Mouse (Mus musculus): ENCODE data around the gene Ppcdc. TPM values are rescaled to one million over a fixed set of nuclear protein-coding genes. Genes with fewer than 3 reads are reported as not detected.
"Not testable (repeated sequence)": the region's sequence is repeated elsewhere in the genome, so short reads cannot be mapped to it uniquely, and the experiment has no call there.

Ppcdc gene
- polyA plus RNA-seq, 1 experiment from 2014 or later = 20.3 TPM

DNA sequence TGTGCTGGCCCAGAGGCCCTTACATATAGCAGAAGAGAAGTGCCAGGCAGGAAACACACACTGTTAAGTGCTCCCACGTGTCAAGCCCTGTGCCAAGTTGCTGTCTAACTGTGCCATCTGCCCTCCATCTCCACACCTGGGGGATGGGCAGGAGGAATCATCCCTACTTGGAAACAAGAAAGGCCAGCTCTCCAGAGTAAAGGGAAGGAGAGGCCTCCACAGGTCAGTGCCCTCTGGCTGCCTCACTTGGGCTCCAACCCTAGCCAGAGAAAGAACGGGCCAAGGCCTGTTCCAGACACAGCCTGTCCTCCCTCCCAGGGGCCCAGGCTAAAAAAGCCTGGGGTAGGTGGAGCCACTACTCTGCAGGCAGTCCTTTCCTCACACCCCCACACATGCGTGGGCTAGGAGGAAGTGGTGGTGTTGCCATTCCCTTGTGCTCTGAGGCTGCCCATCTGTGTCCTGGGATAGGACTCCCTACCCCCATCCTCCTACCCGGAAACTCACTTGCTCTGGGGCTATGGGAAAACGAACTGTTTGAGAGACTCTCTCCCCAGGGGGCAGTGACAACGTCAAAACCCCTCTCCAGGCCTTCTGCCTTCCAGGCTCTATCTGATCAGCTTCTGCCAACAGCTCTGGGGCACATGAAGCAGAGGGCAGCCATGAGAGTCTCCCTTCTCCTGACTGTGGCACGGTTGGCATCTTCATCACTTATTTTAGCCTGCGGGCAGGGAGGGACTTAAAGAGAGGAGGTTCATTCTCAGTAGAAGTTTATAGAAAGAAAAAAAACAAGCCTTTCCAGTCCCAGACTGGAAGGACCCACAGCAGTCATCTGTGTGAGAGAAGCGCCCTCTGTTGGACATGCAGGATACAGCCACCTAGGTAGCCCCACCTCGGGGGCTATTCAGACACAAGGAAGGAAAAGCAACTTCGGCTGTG is 6.6 kb downstream of the Ppcdc start:
- Histone ChIP-seq H3K9me3 (ENCODE audit: control insufficient read depth, low read length) (no peaks in the 10 kb centered on the region), H3K27ac (ENCODE audit: low read depth, low read length) (no peak overlapping the region), H3K27me3 (ENCODE audit: control insufficient read depth, insufficient read depth, low read length) (no peaks in the 10 kb centered on the region), H3K4me2 (ENCODE audit: low read depth, low read length) (no peak overlapping the region), H3K36me3 (ENCODE audit: control insufficient read depth, insufficient read depth, low read length) (no peaks in the 10 kb centered on the region), H3K4me1 (ENCODE audit: control insufficient read depth, insufficient read depth, low read length) (peaks cover 11% of the 10 kb centered on the region; the same call in 1 of the 2 replicates), H3K9ac (replicated peaks; ENCODE audit: low read depth, low read length) (0 out of 2 replicates have a peak overlapping the region, but pooled peaks have one; percentile 13), H3K4me3 (ENCODE audit: low read depth, low read length) (no peak overlapping the region)
- ATAC-seq (ENCODE audit: low read depth) = peak; percentile 57; the same call in 1 of the 2 replicates
- WGBS = 16% methylated on average over 11 of the region's 11 CpGs

DNA sequence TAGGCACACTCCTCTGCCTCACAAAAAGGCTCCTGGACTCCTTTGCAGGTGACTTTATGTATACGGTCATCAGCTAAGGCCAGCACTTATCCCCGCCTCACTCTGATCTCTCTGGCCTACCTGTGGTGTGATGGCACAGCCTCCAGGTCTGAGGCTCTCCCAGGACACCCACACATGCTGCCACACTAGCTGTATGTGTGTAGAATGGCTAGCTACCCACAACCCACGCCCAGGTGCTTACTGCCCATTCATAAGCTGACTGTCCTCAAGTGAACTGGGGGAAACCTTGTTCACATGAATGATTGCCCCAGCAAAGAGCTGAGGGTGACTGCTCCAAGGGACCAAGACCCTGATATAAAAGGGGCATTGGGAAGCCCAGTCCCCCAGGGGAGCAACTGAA is 7.4 kb downstream of the Ppcdc start:
- 82% methylated on average over 3 of the region's 3 CpGs for whole genome bisulfite sequencing
- ATAC-seq (ENCODE audit: low read depth) = no peak; the same call in 1 of the 2 replicates
- Histone ChIP-seq H3K4me1 (ENCODE audit: control insufficient read depth, insufficient read depth, low read length) (peaks cover 11% of the 10 kb centered on the region; the same call in 1 of the 2 replicates), H3K9me3 (ENCODE audit: control insufficient read depth, low read length) (no peaks in the 10 kb centered on the region), H3K4me2 (ENCODE audit: low read depth, low read length) (no peak overlapping the region), H3K27me3 (ENCODE audit: control insufficient read depth, insufficient read depth, low read length) (no peaks in the 10 kb centered on the region), H3K4me3 (ENCODE audit: low read depth, low read length) (no peak overlapping the region), H3K9ac (replicated peaks; ENCODE audit: low read depth, low read length) (no peak overlapping the region), H3K27ac (ENCODE audit: low read depth, low read length) (no peak overlapping the region), H3K36me3 (ENCODE audit: control insufficient read depth, insufficient read depth, low read length) (no peaks in the 10 kb centered on the region)

DNA sequence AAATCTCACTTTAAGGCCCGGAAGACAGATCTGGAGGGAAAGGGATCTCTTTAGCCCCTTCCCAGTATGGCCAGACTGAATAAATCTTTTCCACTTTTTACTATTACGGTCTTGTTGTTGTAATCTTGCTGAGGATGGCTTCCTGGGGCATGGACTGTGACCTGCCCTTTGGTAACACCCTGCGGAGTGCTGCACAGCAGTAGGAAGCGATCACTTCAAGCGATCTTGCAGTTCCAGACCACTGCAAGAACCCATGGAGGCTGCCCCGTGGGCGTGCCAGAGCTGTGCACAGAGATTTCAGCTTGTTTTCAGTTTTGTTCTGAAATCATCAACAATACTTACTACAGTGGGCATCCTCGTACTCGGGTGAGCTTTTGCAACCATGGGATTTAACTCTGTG is 8.7 kb downstream of the Ppcdc start:
- no peaks in the 10 kb centered on the region for H3K36me3 ChIP-seq (ENCODE audit: control insufficient read depth, insufficient read depth, low read length)
- no peak overlapping the region for H3K27ac ChIP-seq (ENCODE audit: low read depth, low read length)
- 44% methylated on average over 9 of the region's 9 CpGs for WGBS
- H3K9me3 ChIP-seq (ENCODE audit: control insufficient read depth, low read length) = no peaks in the 10 kb centered on the region
- no peaks in the 10 kb centered on the region for H3K27me3 ChIP-seq (ENCODE audit: control insufficient read depth, insufficient read depth, low read length)
- ATAC-seq (ENCODE audit: low read depth) = no peak
- H3K4me3 ChIP-seq (ENCODE audit: low read depth, low read length) = no peak overlapping the region
- H3K4me1 ChIP-seq (ENCODE audit: control insufficient read depth, insufficient read depth, low read length) = peaks cover 11% of the 10 kb centered on the region; the same call in 1 of the 2 replicates
- no peak overlapping the region for H3K4me2 ChIP-seq (ENCODE audit: low read depth, low read length)
- no peak overlapping the region for H3K9ac ChIP-seq (replicated peaks; ENCODE audit: low read depth, low read length)

DNA sequence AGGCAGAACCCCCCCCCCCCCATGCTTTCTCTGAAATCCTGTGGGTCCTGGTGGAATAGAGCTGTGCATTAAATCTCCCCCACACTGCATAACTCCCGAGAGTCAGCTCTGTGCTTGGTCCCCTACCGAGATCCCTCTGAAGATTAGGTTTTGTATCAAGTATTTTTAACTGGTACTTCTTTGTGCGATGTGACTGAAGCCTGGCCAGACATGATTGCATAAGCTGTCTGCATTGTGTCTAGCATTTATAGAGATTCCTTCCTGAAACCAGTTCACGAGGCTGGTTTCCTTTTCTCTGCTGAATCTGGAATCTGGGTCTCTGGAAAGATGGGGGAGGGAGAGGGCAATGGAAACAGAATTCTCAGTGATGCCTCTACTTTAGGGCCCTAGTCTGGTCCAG is 11.5 kb downstream of the Ppcdc start:
- H3K27ac ChIP-seq (ENCODE audit: low read depth, low read length) = no peak overlapping the region
- no peak overlapping the region for H3K9ac ChIP-seq (replicated peaks; ENCODE audit: low read depth, low read length)
- H3K9me3 ChIP-seq (ENCODE audit: control insufficient read depth, low read length) = no peaks in the 10 kb centered on the region
- no peaks in the 10 kb centered on the region for H3K27me3 ChIP-seq (ENCODE audit: control insufficient read depth, insufficient read depth, low read length)
- H3K4me2 ChIP-seq (ENCODE audit: low read depth, low read length) = no peak overlapping the region
- no peak overlapping the region for H3K4me3 ChIP-seq (ENCODE audit: low read depth, low read length)
- peaks cover 9% of the 10 kb centered on the region; the same call in 1 of the 2 replicates for H3K4me1 ChIP-seq (ENCODE audit: control insufficient read depth, insufficient read depth, low read length)
- H3K36me3 ChIP-seq (ENCODE audit: control insufficient read depth, insufficient read depth, low read length) = no peaks in the 10 kb centered on the region
- no peak for ATAC-seq (ENCODE audit: low read depth)
- 63% methylated on average over 4 of the region's 4 CpGs for WGBS

DNA sequence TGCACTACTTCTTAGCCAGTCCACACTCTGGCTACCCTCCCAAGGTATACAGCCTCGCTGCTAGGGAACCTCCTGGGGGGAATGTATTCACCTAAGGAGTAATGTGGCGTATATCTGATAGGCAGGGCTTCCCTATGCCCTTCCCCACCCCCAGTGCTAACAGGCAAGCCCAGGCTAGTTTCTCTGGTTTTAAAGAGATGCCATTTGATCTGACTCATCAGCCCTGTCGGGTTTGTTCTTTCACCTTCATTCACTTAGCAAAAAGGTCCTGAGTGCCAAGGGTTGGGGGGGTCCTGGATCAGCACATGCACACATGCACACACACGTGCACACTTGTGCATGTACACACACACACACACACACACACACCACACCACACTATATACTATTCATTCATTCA is 12.0 kb downstream of the Ppcdc start:
- Histone ChIP-seq H3K9ac (replicated peaks; ENCODE audit: low read depth, low read length) (no peak overlapping the region), H3K4me2 (ENCODE audit: low read depth, low read length) (no peak overlapping the region), H3K27ac (ENCODE audit: low read depth, low read length) (no peak overlapping the region), H3K4me3 (ENCODE audit: low read depth, low read length) (no peak overlapping the region), H3K9me3 (ENCODE audit: control insufficient read depth, low read length) (no peaks in the 10 kb centered on the region), H3K4me1 (ENCODE audit: control insufficient read depth, insufficient read depth, low read length) (peaks cover 5% of the 10 kb centered on the region; the same call in 1 of the 2 replicates), H3K36me3 (ENCODE audit: control insufficient read depth, insufficient read depth, low read length) (no peaks in the 10 kb centered on the region), H3K27me3 (ENCODE audit: control insufficient read depth, insufficient read depth, low read length) (no peaks in the 10 kb centered on the region)
- WGBS = 82% methylated on average over 4 of the region's 4 CpGs
- ATAC-seq (ENCODE audit: low read depth) = no peak

DNA sequence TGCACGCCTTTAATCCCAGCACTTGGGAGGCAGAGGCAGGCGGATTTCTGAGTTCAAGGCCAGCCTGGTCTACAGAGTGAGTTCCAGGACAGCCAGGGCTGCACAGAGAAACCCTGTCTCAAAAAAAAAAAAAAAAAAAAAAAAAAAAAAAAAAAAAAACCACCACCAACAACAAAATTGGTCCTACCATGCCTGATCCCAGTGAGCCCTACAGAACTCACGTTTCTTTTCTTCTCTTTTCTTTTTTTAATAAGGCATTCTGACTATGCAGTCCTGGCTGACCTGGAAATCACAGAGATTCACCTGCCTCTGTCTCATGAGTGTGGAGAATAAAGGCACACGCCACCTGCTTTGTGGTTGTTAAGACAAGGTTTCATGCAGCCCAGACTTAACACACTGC is 12.8 kb downstream of the Ppcdc start:
- H3K4me3 ChIP-seq (ENCODE audit: low read depth, low read length); ATAC-seq (ENCODE audit: low read depth); H3K4me1 ChIP-seq (ENCODE audit: control insufficient read depth, insufficient read depth, low read length); H3K27ac ChIP-seq (ENCODE audit: low read depth, low read length); H3K36me3 ChIP-seq (ENCODE audit: control insufficient read depth, insufficient read depth, low read length); H3K9me3 ChIP-seq (ENCODE audit: control insufficient read depth, low read length); H3K27me3 ChIP-seq (ENCODE audit: control insufficient read depth, insufficient read depth, low read length); H3K4me2 ChIP-seq (ENCODE audit: low read depth, low read length); H3K9ac ChIP-seq (replicated peaks; ENCODE audit: low read depth, low read length): not testable (repeated sequence)
- WGBS = 98% methylated on average over 4 of the region's 4 CpGs

DNA sequence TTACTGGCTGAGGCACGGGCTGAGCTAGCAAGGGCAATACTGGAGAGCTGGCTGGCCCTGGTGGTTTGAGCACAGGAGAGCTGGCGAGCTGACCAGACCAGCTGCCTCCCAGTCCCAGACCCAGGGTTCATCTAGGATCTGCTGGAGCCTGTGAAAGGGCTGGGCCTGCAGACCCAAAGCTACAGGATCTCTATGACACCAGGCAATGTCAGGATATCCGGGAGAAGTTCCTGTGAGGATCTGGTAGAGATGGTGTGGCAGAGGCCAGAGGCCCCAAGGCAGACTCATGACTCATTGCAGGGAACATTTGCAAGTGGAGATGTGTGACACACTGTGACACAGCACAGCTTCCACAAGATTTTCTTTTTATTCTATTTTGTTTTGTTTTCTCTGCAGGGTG is 14.8 kb downstream of the Ppcdc start:
- Histone ChIP-seq H3K27me3 (ENCODE audit: control insufficient read depth, insufficient read depth, low read length) (no peaks in the 10 kb centered on the region), H3K9me3 (ENCODE audit: control insufficient read depth, low read length) (no peaks in the 10 kb centered on the region), H3K4me2 (ENCODE audit: low read depth, low read length) (no peak overlapping the region), H3K9ac (replicated peaks; ENCODE audit: low read depth, low read length) (no peak overlapping the region), H3K4me1 (ENCODE audit: control insufficient read depth, insufficient read depth, low read length) (no peaks in the 10 kb centered on the region), H3K4me3 (ENCODE audit: low read depth, low read length) (no peak overlapping the region), H3K27ac (ENCODE audit: low read depth, low read length) (no peak overlapping the region), H3K36me3 (ENCODE audit: control insufficient read depth, insufficient read depth, low read length) (no peaks in the 10 kb centered on the region)
- ATAC-seq (ENCODE audit: low read depth) = no peak
- WGBS = 84% methylated on average over 3 of the region's 3 CpGs

DNA sequence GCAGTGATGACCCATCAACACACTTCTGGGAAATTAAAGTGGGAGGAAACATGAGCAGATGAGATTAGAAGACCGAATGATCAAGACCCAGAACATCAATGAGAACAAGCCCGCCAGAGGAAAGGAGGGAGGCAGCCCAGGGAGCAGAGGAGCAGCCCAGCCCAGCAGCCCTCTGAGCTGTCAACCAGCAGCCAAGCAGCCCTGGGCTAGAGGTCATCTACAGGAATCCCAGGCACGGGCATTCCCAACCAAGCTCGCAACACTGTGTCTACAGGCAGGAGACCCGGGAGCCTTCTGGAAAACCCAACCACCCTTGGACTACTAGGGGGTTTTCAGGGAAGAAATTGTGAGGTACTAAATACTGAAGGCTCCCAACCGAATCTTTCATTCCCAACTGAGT is 15.9 kb downstream of the Ppcdc start:
- WGBS = 86% methylated on average over 6 of the region's 6 CpGs

DNA sequence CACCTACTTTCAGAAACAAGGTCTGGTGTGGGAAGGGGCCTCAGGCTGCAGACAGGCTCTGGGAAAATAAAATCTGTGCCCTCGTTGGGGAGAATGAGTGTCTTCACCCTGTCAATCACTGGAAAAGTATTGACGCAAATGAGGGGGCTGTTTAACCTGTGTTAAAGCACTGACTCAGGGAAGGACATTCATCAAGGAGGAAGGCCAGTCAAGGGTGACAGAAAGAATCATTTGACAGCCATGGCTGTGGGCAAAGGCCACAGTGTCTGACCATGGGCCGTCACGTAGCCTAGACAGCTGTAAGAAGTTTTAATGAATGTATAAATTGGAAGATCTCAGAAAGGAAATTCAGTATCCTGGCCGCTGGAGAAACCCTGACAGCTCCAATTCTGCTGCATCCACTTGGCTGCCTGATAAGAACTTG is 18.2 kb downstream of the Ppcdc start:
- Histone ChIP-seq H3K4me3 (ENCODE audit: low read depth, low read length) (no peak overlapping the region), H3K4me2 (ENCODE audit: low read depth, low read length) (no peak overlapping the region), H3K9me3 (ENCODE audit: control insufficient read depth, low read length) (no peaks in the 10 kb centered on the region), H3K27ac (ENCODE audit: low read depth, low read length) (no peak overlapping the region), H3K9ac (replicated peaks; ENCODE audit: low read depth, low read length) (no peak overlapping the region), H3K27me3 (ENCODE audit: control insufficient read depth, insufficient read depth, low read length) (no peaks in the 10 kb centered on the region), H3K36me3 (ENCODE audit: control insufficient read depth, insufficient read depth, low read length) (peaks cover 3% of the 10 kb centered on the region; the same call in 1 of the 2 replicates), H3K4me1 (ENCODE audit: control insufficient read depth, insufficient read depth, low read length) (no peaks in the 10 kb centered on the region)
- WGBS = 82% methylated on average over 5 of the region's 5 CpGs
- ATAC-seq (ENCODE audit: low read depth) = no peak

More for the DNA sequence above, 15.9 kb downstream of the Ppcdc start:
- no peak overlapping the region for H3K27ac ChIP-seq (ENCODE audit: low read depth, low read length)
- no peak for ATAC-seq (ENCODE audit: low read depth)
- H3K4me2 ChIP-seq (ENCODE audit: low read depth, low read length) = no peak overlapping the region
- no peak overlapping the region for H3K9ac ChIP-seq (replicated peaks; ENCODE audit: low read depth, low read length)
- H3K4me1 ChIP-seq (ENCODE audit: control insufficient read depth, insufficient read depth, low read length) = no peaks in the 10 kb centered on the region
- H3K36me3 ChIP-seq (ENCODE audit: control insufficient read depth, insufficient read depth, low read length) = no peaks in the 10 kb centered on the region
- H3K9me3 ChIP-seq (ENCODE audit: control insufficient read depth, low read length) = no peaks in the 10 kb centered on the region
- H3K27me3 ChIP-seq (ENCODE audit: control insufficient read depth, insufficient read depth, low read length) = no peaks in the 10 kb centered on the region
- no peak overlapping the region for H3K4me3 ChIP-seq (ENCODE audit: low read depth, low read length)

Measured in neural tube, embryonic 14.5 days (tissue).